26 mouse cellular contexts compared by ENCODE assay signal in genomic region chr3:125279610-125280009, GRCm38 (mm10).
DNase-seq lines count a peak whose midpoint lies in the region; ATAC-seq and TF ChIP-seq lines count a peak whose summit lies in the region.
"Had no signal": no experiment of that assay in that cellular context is flagged by ENCODE, and none has a peak within 500 bp of the region (broad histone marks: within the 10 kb centered on the region; RNA-seq: fewer than 3 reads in every experiment).

No protein-coding gene starts in this region.

- 0 out of 2 replicates have a peak, but pooled peaks have one; percentile 43 for ATAC-seq in stomach, embryonic 15.5 days (ENCODE audit: insufficient read depth, low FRiP score, low read depth)
- no peak for ATAC-seq in stomach, postnatal 0 days (ENCODE audit: low FRiP score, low TSS enrichment)
- peak; percentile 87 for ATAC-seq in erythroid progenitor cell, adult 5-6 weeks (replicated peaks; ENCODE audit: low FRiP score, poor library complexity, severe bottlenecking)
- peak; percentile 93 for ATAC-seq in liver, embryonic 16.5 days (ENCODE audit: low read depth)
- no peak for ATAC-seq in hindbrain, embryonic 14.5 days (ENCODE audit: low FRiP score)
- ATAC-seq: forebrain, embryonic 15.5 days; hindbrain, postnatal 0 days; intestine, postnatal 0 days; midbrain, embryonic 15.5 days had no signal

- no peak overlapping the region for H3K27ac ChIP-seq in stomach, embryonic 15.5 days
- H3K27ac ChIP-seq in stomach, postnatal 0 days (replicated peaks) = no peak overlapping the region
- H3K27ac ChIP-seq in liver, embryonic 16.5 days (ENCODE audit: low read length) = 0 out of 2 replicates have a peak overlapping the region, but pooled peaks have one; percentile 9
- no peak overlapping the region for H3K27ac ChIP-seq in hindbrain, embryonic 14.5 days
- H3K27ac ChIP-seq: embryonic facial prominence, embryonic 13.5 days; forebrain, embryonic 15.5 days; hindbrain, postnatal 0 days; midbrain, embryonic 15.5 days had no signal

- no peaks in the 10 kb centered on the region for H3K36me3 ChIP-seq in stomach, embryonic 15.5 days
- no peaks in the 10 kb centered on the region for H3K36me3 ChIP-seq in stomach, postnatal 0 days (ENCODE audit: control insufficient read depth, insufficient read depth, low read length)
- no peaks in the 10 kb centered on the region for H3K36me3 ChIP-seq in liver, embryonic 16.5 days (ENCODE audit: control insufficient read depth, insufficient read depth)
- H3K36me3 ChIP-seq in hindbrain, embryonic 14.5 days (replicated peaks; ENCODE audit: control insufficient read depth, insufficient read depth) = no peaks in the 10 kb centered on the region
- H3K36me3 ChIP-seq: embryonic facial prominence, embryonic 13.5 days; forebrain, embryonic 15.5 days; midbrain, embryonic 15.5 days had no signal

- no peaks in the 10 kb centered on the region for H3K27me3 ChIP-seq in stomach, embryonic 15.5 days (replicated peaks)
- H3K27me3 ChIP-seq in stomach, postnatal 0 days (ENCODE audit: control insufficient read depth, insufficient read depth, low read length) = no peaks in the 10 kb centered on the region
- no peaks in the 10 kb centered on the region for H3K27me3 ChIP-seq in liver, embryonic 16.5 days (ENCODE audit: control insufficient read depth, insufficient read depth, low read depth, low read length)
- no peaks in the 10 kb centered on the region for H3K27me3 ChIP-seq in hindbrain, embryonic 14.5 days (ENCODE audit: control insufficient read depth, insufficient read depth, low read length)
- H3K27me3 ChIP-seq: embryonic facial prominence, embryonic 13.5 days; forebrain, embryonic 15.5 days; megakaryocyte, embryonic 14.5 days; midbrain, embryonic 15.5 days had no signal

- no peak overlapping the region for H3K4me3 ChIP-seq in stomach, embryonic 15.5 days (replicated peaks)
- no peak overlapping the region for H3K4me3 ChIP-seq in stomach, postnatal 0 days (ENCODE audit: low read depth, low read length)
- H3K4me3 ChIP-seq in liver, embryonic 16.5 days (ENCODE audit: low read depth, low read length) = no peak overlapping the region
- H3K4me3 ChIP-seq in hindbrain, embryonic 14.5 days (replicated peaks; ENCODE audit: low read length) = no peak overlapping the region
- H3K4me3 ChIP-seq: embryonic facial prominence, embryonic 13.5 days; forebrain, embryonic 15.5 days; megakaryocyte, embryonic 14.5 days; midbrain, embryonic 15.5 days; myocyte had no signal

- H3K9me3 ChIP-seq in stomach, embryonic 15.5 days = no peaks in the 10 kb centered on the region
- no peaks in the 10 kb centered on the region for H3K9me3 ChIP-seq in stomach, postnatal 0 days (ENCODE audit: control insufficient read depth, low read length)
- no peaks in the 10 kb centered on the region for H3K9me3 ChIP-seq in liver, embryonic 16.5 days (replicated peaks; ENCODE audit: control insufficient read depth, low read length)
- no peaks in the 10 kb centered on the region for H3K9me3 ChIP-seq in hindbrain, embryonic 14.5 days (ENCODE audit: control insufficient read depth, low read length)
- H3K9me3 ChIP-seq: embryonic facial prominence, embryonic 13.5 days; forebrain, embryonic 15.5 days; megakaryocyte, embryonic 14.5 days; midbrain, embryonic 15.5 days had no signal

- H3K4me2 ChIP-seq in stomach, embryonic 15.5 days = no peak overlapping the region
- no peak overlapping the region for H3K4me2 ChIP-seq in stomach, postnatal 0 days (replicated peaks; ENCODE audit: low read depth)
- peak overlapping the region; percentile 14; the same call in 1 of the 2 replicates for H3K4me2 ChIP-seq in liver, embryonic 16.5 days (ENCODE audit: low read depth, low read length)
- H3K4me2 ChIP-seq in hindbrain, embryonic 14.5 days (replicated peaks) = no peak overlapping the region
- H3K4me2 ChIP-seq: embryonic facial prominence, embryonic 13.5 days; forebrain, embryonic 15.5 days; heart, embryonic 11.5 days; midbrain, embryonic 15.5 days had no signal

- TF ChIP-seq EP300 in stomach, postnatal 0 days (optimal IDR thresholded peaks at IDR 0.05) = no peak

- no peak for DNase-seq in stomach, postnatal 0 days (ENCODE audit: low spot score)
- no peak for DNase-seq in kidney, postnatal 4 days
- DNase-seq in hindbrain, embryonic 14.5 days (ENCODE audit: low spot score) = no peak
- DNase-seq in adrenal gland, adult 18-20 months (ENCODE audit: low spot score in 2 of 2) = no peak
- DNase-seq: adrenal gland, postnatal 10 days; cerebellum, adult 11-12 months; cerebellum, postnatal 10 days; embryo, embryonic 11 days; gastrocnemius, postnatal 10 days; heart, adult 11 months; kidney, postnatal 25 days; layer of hippocampus, postnatal 36 days; lung, adult 2 months; lung, postnatal 14 days; thymus, adult 2 months had no signal

- no peaks in the 10 kb centered on the region for H3K4me1 ChIP-seq in stomach, embryonic 15.5 days
- no peaks in the 10 kb centered on the region for H3K4me1 ChIP-seq in stomach, postnatal 0 days (replicated peaks; ENCODE audit: control insufficient read depth, insufficient read depth)
- H3K4me1 ChIP-seq in liver, embryonic 16.5 days (ENCODE audit: control insufficient read depth, low read depth, low read length) = peaks cover 11% of the 10 kb centered on the region
- H3K4me1 ChIP-seq in hindbrain, embryonic 14.5 days (replicated peaks; ENCODE audit: control insufficient read depth, insufficient read depth, low read length) = no peaks in the 10 kb centered on the region
- H3K4me1 ChIP-seq: embryonic facial prominence, embryonic 13.5 days; forebrain, embryonic 15.5 days; midbrain, embryonic 15.5 days had no signal

- H3K9ac ChIP-seq in stomach, embryonic 15.5 days = no peak overlapping the region
- H3K9ac ChIP-seq in stomach, postnatal 0 days (ENCODE audit: low read length) = no peak overlapping the region
- H3K9ac ChIP-seq in liver, embryonic 16.5 days (ENCODE audit: low read depth, low read length) = no peak overlapping the region
- no peak overlapping the region for H3K9ac ChIP-seq in hindbrain, embryonic 14.5 days
- H3K9ac ChIP-seq: embryonic facial prominence, embryonic 13.5 days; forebrain, embryonic 15.5 days; midbrain, embryonic 15.5 days had no signal

- TF ChIP-seq CTCF in stomach, postnatal 0 days (IDR thresholded peaks at IDR 0.05; ENCODE audit: low read depth) = no peak

Comparison
In these comparisons a context has a peak if more than half of its experiments do, and no peak if none do; other contexts are left out.
1. ATAC-seq: peak in stomach, embryonic 15.5 days (single experiment), erythroid progenitor cell, adult 5-6 weeks (single experiment) and liver, embryonic 16.5 days (single experiment); none in stomach, postnatal 0 days (single experiment) and hindbrain, embryonic 14.5 days (single experiment).